Mouse (Mus musculus) spleen, adult 2 months (tissue): ENCODE measurements around the gene Tmprss9. TPM values are rescaled to one million over a fixed set of nuclear protein-coding genes. Genes with fewer than 3 reads are reported as not detected.

Source experiments
- DNase-seq, 2 experiments: peaks; one replicate each; pipeline versions ENCODE4 v3.0.0 to v3.0.0-alpha.2; 2012 to 2021; ENCODE audit warnings: low spot score in 2 of 2, low read depth in 1 of 2
- H3K27ac ChIP-seq: fragments of 200-500 bp; 2 replicates; pipeline ENCODE4 v1.5.1; 2012; ENCODE audit warnings: low read length, inconsistent platforms; ENCODE audit not compliant: insufficient read depth
- H3K27me3 ChIP-seq: fragments of 200-500 bp; 2 replicates; pipeline ENCODE4 v1.6.1; 2012; ENCODE audit warnings: mild to moderate bottlenecking, moderate library complexity, low read length, inconsistent platforms; ENCODE audit not compliant: control insufficient read depth, insufficient read depth
- H3K36me3 ChIP-seq: fragments of 200-500 bp; 2 replicates; pipeline ENCODE4 v1.6.1; 2012; ENCODE audit warnings: mild to moderate bottlenecking, low read length, inconsistent platforms; ENCODE audit not compliant: control insufficient read depth, insufficient read depth
- H3K4me1 ChIP-seq: fragments of 200-500 bp; 2 replicates; pipeline ENCODE4 v1.6.1; 2011; ENCODE audit warnings: inconsistent platforms; ENCODE audit not compliant: control insufficient read depth, insufficient read depth, insufficient read length
- H3K4me3 ChIP-seq: fragments of 200-500 bp; 2 replicates; pipeline ENCODE4 v1.5.1; 2011; ENCODE audit warnings: mild to moderate bottlenecking, inconsistent platforms; ENCODE audit not compliant: insufficient read depth, insufficient read length; ENCODE audit errors: extremely low read depth
- CTCF ChIP-seq: fragments of 200-500 bp; IDR thresholded peaks from 2 replicates; pipeline ENCODE4 v1.5.1; 2011; ENCODE audit warnings: mild to moderate bottlenecking, inconsistent platforms; ENCODE audit not compliant: insufficient read depth, insufficient read length, insufficient replicate concordance; ENCODE audit errors: extremely low read depth
- POLR2A ChIP-seq: fragments of 200-500 bp; IDR thresholded peaks from 2 replicates; pipeline ENCODE4 v1.6.1; 2011; ENCODE audit warnings: low read depth, low read length, inconsistent platforms
- WGBS: fragments of 180-500 bp; shearing (Covaris S2); methylation state at CpG from one replicate; pipeline ENCODE4 v1.1.7; 2018; 5-methylcytosine and 5-hydroxymethylcytosine counted together
- polyA plus RNA-seq: library from polyadenylated mRNA; depleted of rRNA; stranded (reverse); fragments of >200 nt; gene quantifications from 2 replicates; pipeline ENCODE4 v1.2.3, GENCODE M21; 2012

The Tmprss9 gene
- polyA plus RNA-seq, 1 experiment, result 0.09 TPM

- no peak overlapping the region for H3K4me3 ChIP-seq
- H3K27me3 ChIP-seq, result no peaks in the 10 kb centered on the region
- H3K36me3 ChIP-seq, result peaks cover 15% of the 10 kb centered on the region
- no peak for TF ChIP-seq POLR2A
- TF ChIP-seq CTCF, result no peak
- WGBS, result 97% methylated on average over 5 of the region's 5 CpGs
- no peak for DNase-seq
- H3K4me1 ChIP-seq, result no peaks in the 10 kb centered on the region
- no peak overlapping the region for H3K27ac ChIP-seq
Measured at GRCm38 (mm10) chr10:80862305-80862704, 9.3 kb upstream of the Tmprss9 start.

- DNase-seq, result no peak
- Histone ChIP-seq H3K4me1 (no peaks in the 10 kb centered on the region), H3K4me3 (no peak overlapping the region), H3K27me3 (no peaks in the 10 kb centered on the region), H3K27ac (no peak overlapping the region), H3K36me3 (peaks cover 18% of the 10 kb centered on the region)
- TF ChIP-seq CTCF (no peak), POLR2A (no peak)
- WGBS, result 95% methylated on average over 16 of the region's 16 CpGs
Measured at GRCm38 (mm10) chr10:80864446-80864845, 7.2 kb upstream of the Tmprss9 start.

- WGBS, result 53% methylated on average over 5 of the region's 6 CpGs
- peaks cover 8% of the 10 kb centered on the region; the same call in 1 of the 2 replicates for H3K36me3 ChIP-seq
- no peaks in the 10 kb centered on the region for H3K4me1 ChIP-seq
- no peak overlapping the region for H3K27ac ChIP-seq
- H3K4me3 ChIP-seq, result no peak overlapping the region
- DNase-seq, result no peak
- TF ChIP-seq CTCF (no peak), POLR2A (no peak)
- H3K27me3 ChIP-seq, result no peaks in the 10 kb centered on the region
Measured at GRCm38 (mm10) chr10:80870993-80871392, 655 bp upstream of the Tmprss9 start.

- H3K27me3 ChIP-seq, result no peaks in the 10 kb centered on the region
- no peaks in the 10 kb centered on the region for H3K36me3 ChIP-seq
- no peak overlapping the region for H3K27ac ChIP-seq
- no peak for DNase-seq
- 91% methylated on average over 9 of the region's 9 CpGs for WGBS
- no peak overlapping the region for H3K4me3 ChIP-seq
- H3K4me1 ChIP-seq, result no peaks in the 10 kb centered on the region
- TF ChIP-seq CTCF, result no peak
Measured at GRCm38 (mm10) chr10:80874035-80874434, 2.4 kb downstream of the Tmprss9 start.

GRCm38 (mm10) chr10:80876028-80876427, 4.4 kb downstream of the Tmprss9 start:
- H3K4me1 ChIP-seq, result no peaks in the 10 kb centered on the region
- TF ChIP-seq POLR2A (no peak), CTCF (peak; percentile 73; the same call in 1 of the 2 replicates)
- WGBS, result 29% methylated on average over 5 of the region's 5 CpGs
- no peaks in the 10 kb centered on the region for H3K27me3 ChIP-seq
- DNase-seq, result peak; percentile 25 to 64
- H3K4me3 ChIP-seq, result no peak overlapping the region
- H3K36me3 ChIP-seq, result no peaks in the 10 kb centered on the region
- H3K27ac ChIP-seq, result no peak overlapping the region

- Histone ChIP-seq H3K36me3 (no peaks in the 10 kb centered on the region), H3K27me3 (no peaks in the 10 kb centered on the region), H3K4me3 (no peak overlapping the region), H3K27ac (no peak overlapping the region), H3K4me1 (no peaks in the 10 kb centered on the region)
- TF ChIP-seq CTCF, result no peak
- TF ChIP-seq POLR2A, result no peak
- DNase-seq, result no peak
- whole genome bisulfite sequencing, result 50% methylated on average over 3 of the region's 3 CpGs
Measured at GRCm38 (mm10) chr10:80876594-80876993, 4.9 kb downstream of the Tmprss9 start.

- H3K27ac ChIP-seq, result no peak overlapping the region
- 13% methylated on average over 5 of the region's 5 CpGs for WGBS
- H3K4me1 ChIP-seq, result no peaks in the 10 kb centered on the region
- H3K36me3 ChIP-seq, result no peaks in the 10 kb centered on the region
- TF ChIP-seq CTCF (peak; percentile 80; the same call in 1 of the 2 replicates), POLR2A (no peak)
- no peak overlapping the region for H3K4me3 ChIP-seq
- peak; percentile 52 to 64 for DNase-seq
- no peaks in the 10 kb centered on the region for H3K27me3 ChIP-seq
Measured at GRCm38 (mm10) chr10:80880131-80880641, 8.5 kb downstream of the Tmprss9 start.
